Mouse (Mus musculus) lung, embryonic 16.5 days (tissue): ENCODE results near the gene Ift74. TPM values are rescaled to one million over a fixed set of nuclear protein-coding genes. Genes with fewer than 3 reads are reported as not detected.
"Not testable (repeated sequence)": the region's sequence is repeated elsewhere in the genome, so short reads cannot be mapped to it uniquely, and the experiment has no call there.

ENCODE experiments used
- ATAC-seq: fragments of 200-750 bp; cut with Nextera tagmentation; 2 replicates; pipeline ENCODE4 v1.8.0; 2017; ENCODE audit warnings: low read depth, mild to moderate bottlenecking, moderate library complexity
- H3K27ac ChIP-seq: fragments of 300-500 bp; sonication (generic); 2 replicates; pipeline ENCODE4 v1.5.1; 2014; ENCODE audit warnings: mild to moderate bottlenecking, control low read depth, low read length
- H3K27me3 ChIP-seq: fragments of 300-500 bp; sonication (generic); 2 replicates; pipeline ENCODE4 v1.6.1; 2014; ENCODE audit warnings: low read depth, low read length, mixed read lengths; ENCODE audit not compliant: control insufficient read depth, insufficient read depth
- H3K36me3 ChIP-seq: fragments of 300-500 bp; sonication (generic); 2 replicates; pipeline ENCODE4 v1.6.1; 2014; ENCODE audit warnings: low read length; ENCODE audit not compliant: control insufficient read depth, insufficient read depth
- H3K4me1 ChIP-seq: fragments of 300-500 bp; sonication (generic); replicated peaks from 2 replicates; pipeline ENCODE4 v1.6.1; 2014; ENCODE audit warnings: low read length, mixed read lengths; ENCODE audit not compliant: control insufficient read depth, insufficient read depth
- H3K4me2 ChIP-seq: fragments of 300-500 bp; sonication (generic); 2 replicates; pipeline ENCODE4 v1.6.1; 2014; ENCODE audit warnings: low read depth, low read length, control low read depth
- H3K4me3 ChIP-seq: fragments of 300-500 bp; sonication (generic); 2 replicates; pipeline ENCODE4 v1.5.1; 2014; ENCODE audit warnings: mild to moderate bottlenecking, low read length, control low read depth
- H3K9ac ChIP-seq: fragments of 300-500 bp; sonication (generic); 2 replicates; pipeline ENCODE4 v1.6.1; 2014; ENCODE audit warnings: low read length, control low read depth
- H3K9me3 ChIP-seq: fragments of 300-500 bp; sonication (generic); 2 replicates; pipeline ENCODE4 v1.6.1; 2016; ENCODE audit warnings: low read length; ENCODE audit not compliant: control insufficient read depth
- WGBS: fragments of 180-500 bp; shearing (Covaris S2); extraction: QIAGEN DNeasy Blood & Tissue Kit; methylation state at CpG from one replicate; pipeline ENCODE4 v1.1.7; 2014; 5-methylcytosine and 5-hydroxymethylcytosine counted together
- polyA plus RNA-seq: library from polyadenylated mRNA; unstranded; fragments of >200 nt; fragmentation: Nextera tagmentation; extraction: Ambion mirVana; gene quantifications from 2 replicates; pipeline ENCODE4 v1.2.1, GENCODE M21; 2015

The Ift74 gene
- polyA plus RNA-seq, 1 experiment from 2014 or later = 32.5 TPM

- Histone ChIP-seq H3K4me1 (no peaks in the 10 kb centered on the region), H3K27ac (no peak overlapping the region), H3K4me2 (no peak overlapping the region), H3K36me3 (peaks cover 5% of the 10 kb centered on the region; the same call in 1 of the 2 replicates), H3K9me3 (no peaks in the 10 kb centered on the region), H3K9ac (no peak overlapping the region), H3K4me3 (no peak overlapping the region), H3K27me3 (no peaks in the 10 kb centered on the region)
- WGBS = 50% methylated on average over 1 of the region's 1 CpGs
- ATAC-seq = no peak
Measured at GRCm38 (mm10) chr4:94682029-94682428, 67.7 kb downstream of the Ift74 start.

- Histone ChIP-seq H3K4me1 (no peaks in the 10 kb centered on the region), H3K27ac (peak overlapping the region; percentile 58; the same call in 1 of the 2 replicates), H3K27me3 (no peaks in the 10 kb centered on the region), H3K9me3 (no peaks in the 10 kb centered on the region), H3K36me3 (peaks cover 5% of the 10 kb centered on the region; the same call in 1 of the 2 replicates), H3K9ac (no peak overlapping the region), H3K4me2 (no peak overlapping the region), H3K4me3 (no peak overlapping the region)
- ATAC-seq = peak; percentile 61; the same call in 1 of the 2 replicates
- WGBS = 77% methylated on average over 5 of the region's 5 CpGs
Measured at GRCm38 (mm10) chr4:94683305-94683704, 69.0 kb downstream of the Ift74 start.

- 73% methylated on average over 2 of the region's 2 CpGs for WGBS
- H3K27ac ChIP-seq, H3K4me1 ChIP-seq, ATAC-seq, H3K36me3 ChIP-seq, H3K9ac ChIP-seq, H3K4me3 ChIP-seq, H3K9me3 ChIP-seq, H3K27me3 ChIP-seq, H3K4me2 ChIP-seq: not testable (repeated sequence)
Measured at GRCm38 (mm10) chr4:94689804-94690203, 75.5 kb downstream of the Ift74 start.

DNA sequence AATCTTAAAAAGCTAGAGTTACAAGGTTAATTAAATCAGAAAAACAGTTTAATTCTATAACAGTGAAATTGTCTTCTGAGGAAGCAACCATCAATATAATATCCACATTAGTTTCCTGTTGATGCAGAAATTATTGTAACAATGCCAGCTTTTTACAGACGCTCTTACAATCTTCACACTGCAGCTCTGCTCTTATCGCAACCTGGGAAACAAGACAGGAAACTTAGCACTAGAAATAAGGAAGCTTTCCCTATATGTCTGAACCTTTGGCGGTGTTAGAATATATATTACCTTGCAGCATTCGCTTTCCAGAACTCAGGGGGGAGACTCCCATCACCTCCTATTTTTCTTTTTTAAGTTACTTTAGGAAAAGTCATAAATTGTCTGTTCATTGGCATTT is 76.8 kb downstream of the Ift74 start:
- no peaks in the 10 kb centered on the region for H3K4me1 ChIP-seq
- 66% methylated on average over 4 of the region's 4 CpGs for WGBS
- no peak overlapping the region for H3K27ac ChIP-seq
- no peak overlapping the region for H3K4me3 ChIP-seq
- no peaks in the 10 kb centered on the region for H3K27me3 ChIP-seq
- H3K36me3 ChIP-seq = 0 out of 2 replicates have a peak, but pooled peaks cover 5% of the 10 kb centered on the region
- H3K9me3 ChIP-seq = no peaks in the 10 kb centered on the region
- no peak overlapping the region for H3K9ac ChIP-seq
- ATAC-seq = no peak
- no peak overlapping the region for H3K4me2 ChIP-seq

GRCm38 (mm10) chr4:94692175-94692574 is 77.9 kb downstream of the Ift74 start:
- Histone ChIP-seq H3K9ac (no peak overlapping the region), H3K27ac (no peak overlapping the region), H3K9me3 (no peaks in the 10 kb centered on the region), H3K36me3 (0 out of 2 replicates have a peak, but pooled peaks cover 5% of the 10 kb centered on the region), H3K27me3 (no peaks in the 10 kb centered on the region), H3K4me2 (no peak overlapping the region), H3K4me1 (no peaks in the 10 kb centered on the region), H3K4me3 (no peak overlapping the region)
- 83% methylated on average over 2 of the region's 2 CpGs for WGBS
- no peak for ATAC-seq

DNA sequence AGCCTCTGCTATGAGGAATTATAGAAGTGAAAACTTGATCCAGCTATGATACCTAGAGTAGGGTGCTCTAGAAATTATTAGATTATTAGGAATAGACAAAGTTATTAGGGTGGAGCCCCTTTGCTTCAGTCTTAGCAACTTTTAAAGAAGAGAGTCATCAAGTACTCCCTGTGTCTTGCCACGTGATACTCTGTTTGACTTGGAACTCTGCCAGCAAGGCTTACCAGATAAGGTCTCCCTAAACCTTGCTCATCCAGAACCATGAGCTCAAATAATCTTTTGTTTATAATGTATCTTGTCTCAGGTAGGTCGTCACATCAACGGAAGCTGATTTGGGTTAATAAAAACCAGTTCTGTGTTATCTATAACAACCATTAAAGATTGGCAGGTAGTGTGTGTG is 82.1 kb downstream of the Ift74 start:
- Histone ChIP-seq H3K9ac (no peak overlapping the region), H3K36me3 (0 out of 2 replicates have a peak, but pooled peaks cover 2% of the 10 kb centered on the region), H3K9me3 (no peaks in the 10 kb centered on the region), H3K27ac (no peak overlapping the region), H3K4me2 (no peak overlapping the region), H3K4me1 (no peaks in the 10 kb centered on the region), H3K27me3 (no peaks in the 10 kb centered on the region), H3K4me3 (no peak overlapping the region)
- no peak for ATAC-seq
- WGBS = 25% methylated on average over 3 of the region's 3 CpGs

GRCm38 (mm10) chr4:94711002-94711401 is 96.7 kb downstream of the Ift74 start:
- no peak overlapping the region for H3K4me2 ChIP-seq
- no peaks in the 10 kb centered on the region for H3K27me3 ChIP-seq
- H3K9ac ChIP-seq = no peak overlapping the region
- H3K27ac ChIP-seq = no peak overlapping the region
- 0 out of 2 replicates have a peak, but pooled peaks cover 5% of the 10 kb centered on the region for H3K4me1 ChIP-seq
- no peak for ATAC-seq
- H3K36me3 ChIP-seq = no peaks in the 10 kb centered on the region
- 78% methylated on average over 2 of the region's 2 CpGs for WGBS
- no peak overlapping the region for H3K4me3 ChIP-seq
- H3K9me3 ChIP-seq = no peaks in the 10 kb centered on the region

- ATAC-seq = no peak
- H3K27ac ChIP-seq = no peak overlapping the region
- H3K4me2 ChIP-seq = no peak overlapping the region
- no peak overlapping the region for H3K4me3 ChIP-seq
- H3K9ac ChIP-seq = no peak overlapping the region
- no peaks in the 10 kb centered on the region for H3K9me3 ChIP-seq
- H3K27me3 ChIP-seq = no peaks in the 10 kb centered on the region
- 58% methylated on average over 4 of the region's 4 CpGs for WGBS
- no peaks in the 10 kb centered on the region for H3K36me3 ChIP-seq
- H3K4me1 ChIP-seq = 0 out of 2 replicates have a peak, but pooled peaks cover 5% of the 10 kb centered on the region
Measured at GRCm38 (mm10) chr4:94711426-94711825, 97.1 kb downstream of the Ift74 start.

DNA sequence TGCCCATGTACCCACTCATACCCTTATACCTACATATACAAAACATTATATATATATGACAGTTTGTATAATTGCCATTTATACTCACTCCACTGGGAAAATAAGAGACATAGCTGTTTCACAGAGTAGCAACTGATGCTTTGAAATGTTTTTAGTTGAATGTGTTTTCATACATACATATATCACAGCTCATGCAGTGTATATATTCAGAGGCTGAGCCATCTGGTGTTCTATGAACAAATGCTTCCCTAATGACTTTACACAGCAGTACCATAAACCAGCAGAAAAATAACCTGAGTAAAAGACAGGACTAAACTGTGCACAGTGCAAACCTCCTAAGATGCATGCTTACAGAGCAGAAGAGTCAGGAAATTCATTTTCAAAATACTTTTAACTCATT is 99.5 kb downstream of the Ift74 start:
- no peak overlapping the region for H3K9ac ChIP-seq
- no peaks in the 10 kb centered on the region for H3K36me3 ChIP-seq
- no peaks in the 10 kb centered on the region for H3K27me3 ChIP-seq
- H3K4me2 ChIP-seq = no peak overlapping the region
- no peaks in the 10 kb centered on the region for H3K9me3 ChIP-seq
- no peak overlapping the region; the same call in 1 of the 2 replicates for H3K27ac ChIP-seq
- no peak for ATAC-seq
- no peak overlapping the region for H3K4me3 ChIP-seq
- H3K4me1 ChIP-seq = 0 out of 2 replicates have a peak, but pooled peaks cover 5% of the 10 kb centered on the region

- no peaks in the 10 kb centered on the region for H3K36me3 ChIP-seq
- no peak overlapping the region for H3K9ac ChIP-seq
- H3K4me1 ChIP-seq = 0 out of 2 replicates have a peak, but pooled peaks cover 5% of the 10 kb centered on the region
- H3K27ac ChIP-seq = peak overlapping the region; percentile 10
- peak; percentile 84 for ATAC-seq
- H3K4me3 ChIP-seq = no peak overlapping the region
- 24% methylated on average over 6 of the region's 6 CpGs for WGBS
- H3K4me2 ChIP-seq = no peak overlapping the region
- H3K9me3 ChIP-seq = no peaks in the 10 kb centered on the region
- no peaks in the 10 kb centered on the region for H3K27me3 ChIP-seq
Measured at GRCm38 (mm10) chr4:94715166-94715565, 100.9 kb downstream of the Ift74 start.
